Mouse (Mus musculus): ENCODE measurements at regions not wholly inside any gene's neighbourhood (a gene's known extent, or its start where the extent isn't known, plus 50 kb on each side); places are given as distances from the start of the nearest gene placed in this dataset.

- Histone ChIP-seq H3K27ac (ENCODE audit: low read length) (no peak overlapping the region), H3K9ac (ENCODE audit: low read depth, low read length) (no peak overlapping the region), H3K27me3 (replicated peaks; ENCODE audit: control insufficient read depth, insufficient read depth, low read length) (no peaks in the 10 kb centered on the region), H3K4me2 (ENCODE audit: low read depth, low read length) (no peak overlapping the region), H3K4me3 (ENCODE audit: low read length) (no peak overlapping the region), H3K9me3 (ENCODE audit: control insufficient read depth, low read length) (no peaks in the 10 kb centered on the region), H3K4me1 (ENCODE audit: control insufficient read depth, insufficient read depth, low read length) (no peaks in the 10 kb centered on the region), H3K36me3 (ENCODE audit: control insufficient read depth, insufficient read depth, low read length) (no peaks in the 10 kb centered on the region)
- ATAC-seq = no peak
- 65% methylated on average over 7 of the region's 7 CpGs for WGBS
These were observed 128.2 kb upstream of the Hmga2 start for GRCm38 (mm10) chr10:120604506-120604905.

DNA sequence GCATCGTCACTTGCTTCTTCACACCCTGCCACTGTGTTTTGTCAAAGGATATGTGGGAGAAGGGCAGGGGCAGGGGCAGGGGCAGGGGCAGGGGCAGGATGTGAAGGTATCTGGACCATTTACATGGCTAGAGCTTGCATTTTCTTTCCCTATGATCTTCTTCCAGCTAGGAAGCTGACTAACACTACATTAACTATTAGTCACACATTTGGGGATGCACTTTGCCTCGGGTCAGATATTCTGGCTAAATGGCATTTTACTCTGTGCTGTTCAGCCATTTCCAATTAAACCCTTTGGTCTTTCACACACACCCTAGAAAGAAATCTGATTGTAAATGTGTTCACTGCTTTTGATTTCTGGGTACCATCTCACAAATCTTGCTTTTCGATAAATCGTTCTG lies 126.9 kb upstream of the Hmga2 start:
- Histone ChIP-seq H3K4me3 (ENCODE audit: low read length) (no peak overlapping the region), H3K27ac (ENCODE audit: low read length) (no peak overlapping the region), H3K27me3 (replicated peaks; ENCODE audit: control insufficient read depth, insufficient read depth, low read length) (no peaks in the 10 kb centered on the region), H3K36me3 (ENCODE audit: control insufficient read depth, insufficient read depth, low read length) (no peaks in the 10 kb centered on the region), H3K4me2 (ENCODE audit: low read depth, low read length) (no peak overlapping the region), H3K9me3 (ENCODE audit: control insufficient read depth, low read length) (no peaks in the 10 kb centered on the region), H3K9ac (ENCODE audit: low read depth, low read length) (no peak overlapping the region), H3K4me1 (ENCODE audit: control insufficient read depth, insufficient read depth, low read length) (0 out of 2 replicates have a peak, but pooled peaks cover 3% of the 10 kb centered on the region)
- no peak for ATAC-seq
- WGBS = 90% methylated on average over 4 of the region's 4 CpGs

GRCm38 (mm10) chr10:120600735-120601134 lies 124.5 kb upstream of the Hmga2 start:
- 0 out of 2 replicates have a peak, but pooled peaks cover 3% of the 10 kb centered on the region for H3K4me1 ChIP-seq (ENCODE audit: control insufficient read depth, insufficient read depth, low read length)
- H3K9me3 ChIP-seq (ENCODE audit: control insufficient read depth, low read length) = no peaks in the 10 kb centered on the region
- H3K4me2 ChIP-seq (ENCODE audit: low read depth, low read length) = no peak overlapping the region
- 86% methylated on average over 5 of the region's 5 CpGs for WGBS
- H3K27ac ChIP-seq (ENCODE audit: low read length) = no peak overlapping the region
- H3K36me3 ChIP-seq (ENCODE audit: control insufficient read depth, insufficient read depth, low read length) = no peaks in the 10 kb centered on the region
- no peak overlapping the region for H3K9ac ChIP-seq (ENCODE audit: low read depth, low read length)
- no peak overlapping the region for H3K4me3 ChIP-seq (ENCODE audit: low read length)
- ATAC-seq = no peak
- H3K27me3 ChIP-seq (replicated peaks; ENCODE audit: control insufficient read depth, insufficient read depth, low read length) = no peaks in the 10 kb centered on the region

- Histone ChIP-seq H3K9me3 (ENCODE audit: control insufficient read depth, low read length) (no peaks in the 10 kb centered on the region), H3K27ac (ENCODE audit: low read length) (no peak overlapping the region), H3K4me1 (ENCODE audit: control insufficient read depth, insufficient read depth, low read length) (0 out of 2 replicates have a peak, but pooled peaks cover 3% of the 10 kb centered on the region), H3K36me3 (ENCODE audit: control insufficient read depth, insufficient read depth, low read length) (no peaks in the 10 kb centered on the region), H3K9ac (ENCODE audit: low read depth, low read length) (no peak overlapping the region), H3K4me3 (ENCODE audit: low read length) (no peak overlapping the region), H3K27me3 (replicated peaks; ENCODE audit: control insufficient read depth, insufficient read depth, low read length) (no peaks in the 10 kb centered on the region), H3K4me2 (ENCODE audit: low read depth, low read length) (no peak overlapping the region)
- no peak for ATAC-seq
- 58% methylated on average over 6 of the region's 6 CpGs for WGBS
These were observed 123.3 kb upstream of the Hmga2 start for GRCm38 (mm10) chr10:120599551-120599950.

DNA sequence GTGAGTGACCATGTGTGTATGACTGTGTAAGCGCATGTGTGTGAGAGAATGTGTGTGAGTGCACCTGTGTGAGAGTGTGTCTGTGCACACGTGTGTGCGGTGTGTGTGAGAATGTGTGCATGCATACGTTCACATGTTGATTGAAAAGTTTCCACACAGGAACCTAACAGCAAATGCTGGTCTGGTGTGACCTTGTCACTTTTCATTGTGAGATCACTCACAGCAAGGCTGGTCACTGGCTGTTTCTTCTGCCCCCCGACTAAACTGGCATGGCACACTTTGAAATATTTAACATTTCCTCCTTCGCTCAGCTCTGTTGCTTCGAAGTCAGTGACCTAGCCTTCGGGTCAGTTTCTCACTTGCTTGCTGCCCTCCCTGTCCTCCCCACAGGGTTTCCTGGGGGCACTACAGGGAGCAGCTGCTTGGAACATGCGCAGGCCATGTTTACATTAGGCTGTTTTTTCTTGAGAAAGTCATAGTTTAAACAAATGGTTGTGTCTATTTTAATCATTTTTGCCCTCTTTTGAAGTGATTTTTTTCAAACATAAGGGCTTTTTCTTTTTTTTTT lies 121.1 kb upstream of the Hmga2 start:
- no peak overlapping the region for H3K27ac ChIP-seq (ENCODE audit: low read length)
- H3K4me2 ChIP-seq (ENCODE audit: low read depth, low read length) = no peak overlapping the region
- H3K36me3 ChIP-seq (ENCODE audit: control insufficient read depth, insufficient read depth, low read length) = no peaks in the 10 kb centered on the region
- H3K4me3 ChIP-seq (ENCODE audit: low read length) = no peak overlapping the region
- 0 out of 2 replicates have a peak, but pooled peaks cover 3% of the 10 kb centered on the region for H3K4me1 ChIP-seq (ENCODE audit: control insufficient read depth, insufficient read depth, low read length)
- H3K9ac ChIP-seq (ENCODE audit: low read depth, low read length) = no peak overlapping the region
- no peaks in the 10 kb centered on the region for H3K27me3 ChIP-seq (replicated peaks; ENCODE audit: control insufficient read depth, insufficient read depth, low read length)
- H3K9me3 ChIP-seq (ENCODE audit: control insufficient read depth, low read length) = peaks cover 6% of the 10 kb centered on the region
- 47% methylated on average over 9 of the region's 9 CpGs for WGBS
- no peak for ATAC-seq

DNA sequence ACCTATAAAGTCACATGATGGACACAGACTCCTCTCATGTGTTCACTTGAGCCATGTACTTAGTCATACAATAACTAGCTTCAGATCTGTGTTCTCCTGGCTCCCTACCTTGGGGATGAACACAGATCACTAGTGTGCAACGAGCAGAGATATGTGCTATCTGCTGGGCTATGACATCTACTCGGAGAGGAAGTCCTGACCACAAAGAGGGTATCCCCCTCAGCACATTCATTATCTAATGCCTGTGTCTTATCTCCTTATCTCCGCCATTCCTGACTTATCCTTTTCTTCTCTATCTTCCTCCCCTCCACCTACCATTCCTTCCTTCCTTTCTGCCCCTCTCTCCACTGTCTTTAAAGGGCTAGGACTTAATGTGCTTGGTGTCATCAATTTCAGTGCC lies 118.9 kb upstream of the Hmga2 start:
- H3K4me2 ChIP-seq (ENCODE audit: low read depth, low read length) = no peak overlapping the region
- H3K9ac ChIP-seq (ENCODE audit: low read depth, low read length) = no peak overlapping the region
- no peak overlapping the region for H3K27ac ChIP-seq (ENCODE audit: low read length)
- H3K27me3 ChIP-seq (replicated peaks; ENCODE audit: control insufficient read depth, insufficient read depth, low read length) = no peaks in the 10 kb centered on the region
- 0 out of 2 replicates have a peak, but pooled peaks cover 3% of the 10 kb centered on the region for H3K4me1 ChIP-seq (ENCODE audit: control insufficient read depth, insufficient read depth, low read length)
- H3K36me3 ChIP-seq (ENCODE audit: control insufficient read depth, insufficient read depth, low read length) = no peaks in the 10 kb centered on the region
- H3K9me3 ChIP-seq (ENCODE audit: control insufficient read depth, low read length) = peaks cover 6% of the 10 kb centered on the region
- 88% methylated on average over 3 of the region's 3 CpGs for WGBS
- H3K4me3 ChIP-seq (ENCODE audit: low read length) = no peak overlapping the region
- ATAC-seq = no peak

- no peak for ATAC-seq
- H3K9me3 ChIP-seq (ENCODE audit: control insufficient read depth, low read length) = peaks cover 6% of the 10 kb centered on the region
- H3K9ac ChIP-seq (ENCODE audit: low read depth, low read length) = no peak overlapping the region
- H3K27me3 ChIP-seq (replicated peaks; ENCODE audit: control insufficient read depth, insufficient read depth, low read length) = no peaks in the 10 kb centered on the region
- H3K4me2 ChIP-seq (ENCODE audit: low read depth, low read length) = no peak overlapping the region
- no peak overlapping the region for H3K27ac ChIP-seq (ENCODE audit: low read length)
- no peaks in the 10 kb centered on the region for H3K36me3 ChIP-seq (ENCODE audit: control insufficient read depth, insufficient read depth, low read length)
- H3K4me1 ChIP-seq (ENCODE audit: control insufficient read depth, insufficient read depth, low read length) = 0 out of 2 replicates have a peak, but pooled peaks cover 3% of the 10 kb centered on the region
- no peak overlapping the region for H3K4me3 ChIP-seq (ENCODE audit: low read length)
These were observed 117.6 kb upstream of the Hmga2 start for GRCm38 (mm10) chr10:120593876-120594275.

DNA sequence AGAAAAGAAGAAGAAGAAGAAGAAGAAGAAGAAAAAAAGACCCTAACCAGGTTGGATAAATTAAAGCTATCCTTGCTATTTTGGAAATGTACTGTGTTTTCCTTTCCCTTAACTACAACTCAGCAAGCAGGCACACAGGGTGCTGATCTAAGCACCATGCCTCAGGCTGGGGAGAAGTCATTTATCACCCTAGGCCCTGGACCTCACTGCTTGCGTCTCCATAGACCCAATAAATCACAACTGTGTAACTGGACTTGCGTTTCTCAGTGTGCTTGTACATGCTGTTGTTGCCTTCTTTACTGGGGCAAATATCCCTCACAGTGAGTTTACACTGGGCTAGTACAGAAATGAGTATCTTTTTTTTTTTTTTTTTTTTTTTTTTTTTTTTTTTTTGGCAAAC lies 113.4 kb upstream of the Hmga2 start:
- Histone ChIP-seq H3K9me3 (ENCODE audit: control insufficient read depth, low read length) (peaks cover 6% of the 10 kb centered on the region), H3K9ac (ENCODE audit: low read depth, low read length) (no peak overlapping the region), H3K36me3 (ENCODE audit: control insufficient read depth, insufficient read depth, low read length) (no peaks in the 10 kb centered on the region), H3K4me2 (ENCODE audit: low read depth, low read length) (no peak overlapping the region), H3K27ac (ENCODE audit: low read length) (no peak overlapping the region), H3K4me1 (ENCODE audit: control insufficient read depth, insufficient read depth, low read length) (no peaks in the 10 kb centered on the region), H3K4me3 (ENCODE audit: low read length) (no peak overlapping the region), H3K27me3 (replicated peaks; ENCODE audit: control insufficient read depth, insufficient read depth, low read length) (no peaks in the 10 kb centered on the region)
- WGBS = 49% methylated on average over 2 of the region's 2 CpGs
- ATAC-seq = no peak

- Histone ChIP-seq H3K36me3 (ENCODE audit: control insufficient read depth, insufficient read depth, low read length) (no peaks in the 10 kb centered on the region), H3K4me2 (ENCODE audit: low read depth, low read length) (no peak overlapping the region), H3K9me3 (ENCODE audit: control insufficient read depth, low read length) (no peaks in the 10 kb centered on the region), H3K4me3 (ENCODE audit: low read length) (no peak overlapping the region), H3K27me3 (replicated peaks; ENCODE audit: control insufficient read depth, insufficient read depth, low read length) (no peaks in the 10 kb centered on the region), H3K27ac (ENCODE audit: low read length) (no peak overlapping the region), H3K9ac (ENCODE audit: low read depth, low read length) (no peak overlapping the region), H3K4me1 (ENCODE audit: control insufficient read depth, insufficient read depth, low read length) (no peaks in the 10 kb centered on the region)
- WGBS = 72% methylated on average over 8 of the region's 8 CpGs
- no peak for ATAC-seq
These were observed 111.8 kb upstream of the Hmga2 start for GRCm38 (mm10) chr10:120587854-120588633.
